Mouse (Mus musculus) liver, embryonic 15.5 days (tissue): ENCODE data around the gene Calr3. TPM values are rescaled to one million over a fixed set of nuclear protein-coding genes. Genes with fewer than 3 reads are reported as not detected.

Experiments used
- ATAC-seq: fragments of 200-750 bp; cut with Nextera tagmentation; 2 replicates; pipeline ENCODE4 v1.8.0; 2017; ENCODE audit warnings: moderate number of reproducible peaks, mild to moderate bottlenecking, moderate library complexity; ENCODE audit not compliant: insufficient read depth
- H3K27ac ChIP-seq: fragments of 300-500 bp; sonication (generic); replicated peaks from 2 replicates; pipeline ENCODE4 v1.5.1; 2015; ENCODE audit warnings: mild to moderate bottlenecking, inconsistent platforms
- H3K27me3 ChIP-seq: fragments of 300-500 bp; sonication (generic); 2 replicates; pipeline ENCODE4 v1.6.1; 2015; ENCODE audit warnings: mild to moderate bottlenecking, inconsistent platforms
- H3K36me3 ChIP-seq: fragments of 300-500 bp; sonication (generic); replicated peaks from 2 replicates; pipeline ENCODE4 v1.6.1; 2015; ENCODE audit warnings: moderate library complexity, mild to moderate bottlenecking, inconsistent platforms
- H3K4me1 ChIP-seq: fragments of 300-500 bp; sonication (generic); replicated peaks from 2 replicates; pipeline ENCODE4 v1.6.1; 2015; ENCODE audit warnings: inconsistent platforms
- H3K4me2 ChIP-seq: fragments of 300-500 bp; sonication (generic); 2 replicates; pipeline ENCODE4 v1.6.1; 2015; ENCODE audit warnings: moderate library complexity, mild to moderate bottlenecking, inconsistent platforms
- H3K4me3 ChIP-seq: fragments of 300-500 bp; sonication (generic); replicated peaks from 2 replicates; pipeline ENCODE4 v1.5.1; 2015; ENCODE audit warnings: mild to moderate bottlenecking, inconsistent platforms
- H3K9ac ChIP-seq: fragments of 300-500 bp; sonication (generic); 2 replicates; pipeline ENCODE4 v1.6.1; 2015; ENCODE audit warnings: moderate library complexity, mild to moderate bottlenecking, inconsistent platforms
- H3K9me3 ChIP-seq: fragments of 300-500 bp; sonication (generic); replicated peaks from 2 replicates; pipeline ENCODE4 v1.6.1; 2016; ENCODE audit warnings: inconsistent platforms
- WGBS: fragments of 180-500 bp; shearing (Covaris S2); methylation state at CpG from one replicate; pipeline ENCODE4 v1.1.7; 2015; ENCODE audit warnings: mixed read lengths; ENCODE audit not compliant: insufficient replicate concordance; 5-methylcytosine and 5-hydroxymethylcytosine counted together
- polyA plus RNA-seq: library from polyadenylated mRNA; unstranded; fragments of >200 nt; fragmentation: Nextera tagmentation; extraction: Ambion mirVana; gene quantifications from 2 replicates; pipeline ENCODE4 v1.2.1, GENCODE M21; 2015

The Calr3 gene
- polyA plus RNA-seq: 0.35 and 0.58 TPM in 2 replicates

GRCm38 (mm10) chr8:72443338-72443993 is at the start of gene Calr3, which contains the start of gene 1700030K09Rik:
TSS of gene Calr3 (minus strand) at chr8:72443870.
TSS of gene 1700030K09Rik (plus strand) at chr8:72443880.
- ATAC-seq: peak; percentile 100
- H3K4me3 ChIP-seq: peak within 1 kb of the TSS; percentile 60

GRCm38 (mm10) chr8:72493381-72493780 is 49.7 kb upstream of the Calr3 start:
- Histone ChIP-seq H3K27me3 (no peaks in the 10 kb centered on the region), H3K27ac (peak overlapping the region; percentile 75), H3K4me1 (peaks cover 63% of the 10 kb centered on the region), H3K36me3 (peaks cover 53% of the 10 kb centered on the region), H3K4me3 (peak overlapping the region; percentile 98), H3K9ac (peak overlapping the region; percentile 64), H3K4me2 (peak overlapping the region; percentile 94), H3K9me3 (no peaks in the 10 kb centered on the region)
- ATAC-seq: no peak
- 7% methylated on average over 8 of the region's 8 CpGs for WGBS

More at GRCm38 (mm10) chr8:72443338-72443993, at the start of gene Calr3, which contains the start of gene 1700030K09Rik:
- Histone ChIP-seq H3K4me1 (peaks cover 18% of the 10 kb centered on the region), H3K27ac (peak within 1 kb of the TSS; percentile 29; the same call in 1 of the 2 replicates), H3K9ac (peak within 1 kb of the TSS; percentile 57), H3K27me3 (no peaks in the 10 kb centered on the region), H3K36me3 (0 out of 2 replicates have a peak, but pooled peaks cover 4% of the 10 kb centered on the region), H3K9me3 (no peaks in the 10 kb centered on the region), H3K4me2 (peak within 1 kb of the TSS; percentile 88)
- WGBS: 5% methylated on average over 34 of the region's 34 CpGs

GRCm38 (mm10) chr8:72492622-72493081 is 49.0 kb upstream of the Calr3 start:
- Histone ChIP-seq H3K27ac (peak overlapping the region; percentile 90), H3K9ac (peak overlapping the region; percentile 92), H3K4me2 (peak overlapping the region; percentile 94), H3K36me3 (peaks cover 61% of the 10 kb centered on the region), H3K27me3 (no peaks in the 10 kb centered on the region), H3K4me3 (peak overlapping the region; percentile 98), H3K9me3 (no peaks in the 10 kb centered on the region), H3K4me1 (peaks cover 60% of the 10 kb centered on the region)
- peak; percentile 97 for ATAC-seq
- WGBS: 0% methylated on average over 56 of the region's 56 CpGs

GRCm38 (mm10) chr8:72491680-72492621 is 48.3 kb upstream of the Calr3 start, which contains the start of gene Slc35e1:
TSS of gene Slc35e1 (minus strand) at chr8:72492614.
- peak; percentile 32 for ATAC-seq
- Histone ChIP-seq H3K27me3 (no peaks in the 10 kb centered on the region), H3K27ac (peak within 1 kb of the TSS; percentile 90), H3K4me3 (peak within 1 kb of the TSS; percentile 98), H3K36me3 (peaks cover 63% of the 10 kb centered on the region), H3K9ac (peak within 1 kb of the TSS; percentile 92), H3K4me1 (peaks cover 65% of the 10 kb centered on the region), H3K9me3 (no peaks in the 10 kb centered on the region), H3K4me2 (peak within 1 kb of the TSS; percentile 94)
- under 1% methylated on average over 97 of the region's 98 CpGs for whole genome bisulfite sequencing

GRCm38 (mm10) chr8:72491017-72491416 is 47.3 kb upstream of the Calr3 start:
- H3K27me3 ChIP-seq: no peaks in the 10 kb centered on the region
- H3K9ac ChIP-seq: peak overlapping the region; percentile 92
- ATAC-seq: no peak
- no peaks in the 10 kb centered on the region for H3K9me3 ChIP-seq
- peaks cover 74% of the 10 kb centered on the region for H3K4me1 ChIP-seq
- H3K4me2 ChIP-seq: peak overlapping the region; percentile 94
- H3K36me3 ChIP-seq: peaks cover 63% of the 10 kb centered on the region
- peak overlapping the region; percentile 98 for H3K4me3 ChIP-seq
- no peak overlapping the region for H3K27ac ChIP-seq
- 75% methylated on average over 2 of the region's 2 CpGs for WGBS

- H3K36me3 ChIP-seq: peaks cover 79% of the 10 kb centered on the region
Observed at GRCm38 (mm10) chr8:72487014-72487413, 43.3 kb upstream of the Calr3 start.

GRCm38 (mm10) chr8:72485456-72486199 is 42.0 kb upstream of the Calr3 start:
- H3K4me2 ChIP-seq: no peak overlapping the region
- peaks cover 38% of the 10 kb centered on the region for H3K4me1 ChIP-seq
- H3K27ac ChIP-seq: peak overlapping the region; percentile 53
- 0 out of 2 replicates have a peak, but pooled peaks have one; percentile 20 for ATAC-seq
- no peaks in the 10 kb centered on the region for H3K27me3 ChIP-seq
- no peak overlapping the region for H3K9ac ChIP-seq
- peaks cover 89% of the 10 kb centered on the region for H3K36me3 ChIP-seq
- H3K9me3 ChIP-seq: no peaks in the 10 kb centered on the region
- no peak overlapping the region for H3K4me3 ChIP-seq
- WGBS: 44% methylated on average over 6 of the region's 6 CpGs

More at GRCm38 (mm10) chr8:72487014-72487413, 43.3 kb upstream of the Calr3 start:
- no peak overlapping the region for H3K4me3 ChIP-seq
- ATAC-seq: no peak
- H3K27me3 ChIP-seq: no peaks in the 10 kb centered on the region
- H3K4me1 ChIP-seq: peaks cover 52% of the 10 kb centered on the region
- no peak overlapping the region for H3K9ac ChIP-seq
- 0 out of 2 replicates have a peak overlapping the region, but pooled peaks have one; percentile 18 for H3K4me2 ChIP-seq
- no peaks in the 10 kb centered on the region for H3K9me3 ChIP-seq
- H3K27ac ChIP-seq: peak overlapping the region; percentile 53

GRCm38 (mm10) chr8:72474826-72475546 is 31.3 kb upstream of the Calr3 start, which contains the start of gene Cherp:
TSS of gene Cherp (minus strand) at chr8:72475226.
- Histone ChIP-seq H3K27me3 (no peaks in the 10 kb centered on the region), H3K4me2 (peak within 1 kb of the TSS; percentile 85), H3K36me3 (peaks cover 36% of the 10 kb centered on the region), H3K9me3 (no peaks in the 10 kb centered on the region), H3K9ac (peak within 1 kb of the TSS; percentile 89), H3K4me1 (peaks cover 39% of the 10 kb centered on the region), H3K4me3 (peak within 1 kb of the TSS; percentile 98), H3K27ac (peak within 1 kb of the TSS; percentile 88)
- WGBS: under 1% methylated on average over 76 of the region's 80 CpGs
- ATAC-seq: peak; percentile 96

- Histone ChIP-seq H3K9me3 (no peaks in the 10 kb centered on the region), H3K27me3 (no peaks in the 10 kb centered on the region), H3K9ac (no peak overlapping the region), H3K4me1 (peaks cover 30% of the 10 kb centered on the region), H3K27ac (no peak overlapping the region), H3K4me2 (no peak overlapping the region), H3K36me3 (peaks cover 79% of the 10 kb centered on the region), H3K4me3 (no peak overlapping the region)
- ATAC-seq: no peak
- WGBS: 80% methylated on average over 7 of the region's 7 CpGs
Observed at GRCm38 (mm10) chr8:72470684-72471083, 27.0 kb upstream of the Calr3 start.

- H3K36me3 ChIP-seq: peaks cover 86% of the 10 kb centered on the region
- no peak overlapping the region for H3K9ac ChIP-seq
- no peaks in the 10 kb centered on the region for H3K9me3 ChIP-seq
- 88% methylated on average over 8 of the region's 8 CpGs for WGBS
- ATAC-seq: no peak
- H3K27ac ChIP-seq: no peak overlapping the region
- H3K4me1 ChIP-seq: peaks cover 25% of the 10 kb centered on the region
- H3K27me3 ChIP-seq: no peaks in the 10 kb centered on the region
- no peak overlapping the region for H3K4me3 ChIP-seq
- no peak overlapping the region for H3K4me2 ChIP-seq
Observed at GRCm38 (mm10) chr8:72469984-72470383, 26.3 kb upstream of the Calr3 start.
